Mouse (Mus musculus) c-Kit-negative CD71-positive TER-119-positive erythroid progenitor cells, embryonic 14.5 days (primary cell): ENCODE data around the gene Gm47996.
"Not testable (repeated sequence)": the region's sequence is repeated elsewhere in the genome, so short reads cannot be mapped to it uniquely, and the experiment has no call there.

Source experiments
- DNase-seq: peaks from one replicate; pipeline ENCODE4 v3.0.0-alpha.2; 2013; ENCODE audit warnings: low read depth, low spot score

The Gm47996 gene

GRCm38 (mm10) chr1:151209824-151210355 is at the start of gene Gm47996:
Gene Gm47996 (plus strand): TSS chr1:151210131.
- not testable (repeated sequence) for DNase-seq

GRCm38 (mm10) chr1:151166031-151166430 is 43.9 kb upstream of the Gm47996 start:
- no peak for DNase-seq

GRCm38 (mm10) chr1:151167297-151168047 is 42.5 kb upstream of the Gm47996 start:
- no peak for DNase-seq

DNA sequence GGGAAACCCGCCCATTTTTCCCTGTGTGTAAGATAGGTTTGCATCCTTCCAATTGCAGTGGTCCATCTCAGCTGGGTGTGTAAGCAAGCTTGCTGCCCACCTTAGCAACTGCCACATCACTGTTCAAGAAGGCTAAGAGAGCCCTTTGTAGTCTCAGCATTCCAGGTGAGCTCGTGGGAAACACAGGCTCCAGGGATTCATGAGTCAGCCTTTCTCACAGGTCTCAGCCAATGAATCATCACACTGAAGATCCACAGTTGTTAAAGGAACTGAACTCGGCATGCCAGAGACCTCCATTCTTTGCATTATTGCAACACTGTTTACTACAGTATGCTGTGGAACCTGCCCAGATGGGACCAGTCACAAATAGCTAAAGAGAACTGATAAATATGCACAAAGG is 41.3 kb upstream of the Gm47996 start:
- no peak for DNase-seq

DNA sequence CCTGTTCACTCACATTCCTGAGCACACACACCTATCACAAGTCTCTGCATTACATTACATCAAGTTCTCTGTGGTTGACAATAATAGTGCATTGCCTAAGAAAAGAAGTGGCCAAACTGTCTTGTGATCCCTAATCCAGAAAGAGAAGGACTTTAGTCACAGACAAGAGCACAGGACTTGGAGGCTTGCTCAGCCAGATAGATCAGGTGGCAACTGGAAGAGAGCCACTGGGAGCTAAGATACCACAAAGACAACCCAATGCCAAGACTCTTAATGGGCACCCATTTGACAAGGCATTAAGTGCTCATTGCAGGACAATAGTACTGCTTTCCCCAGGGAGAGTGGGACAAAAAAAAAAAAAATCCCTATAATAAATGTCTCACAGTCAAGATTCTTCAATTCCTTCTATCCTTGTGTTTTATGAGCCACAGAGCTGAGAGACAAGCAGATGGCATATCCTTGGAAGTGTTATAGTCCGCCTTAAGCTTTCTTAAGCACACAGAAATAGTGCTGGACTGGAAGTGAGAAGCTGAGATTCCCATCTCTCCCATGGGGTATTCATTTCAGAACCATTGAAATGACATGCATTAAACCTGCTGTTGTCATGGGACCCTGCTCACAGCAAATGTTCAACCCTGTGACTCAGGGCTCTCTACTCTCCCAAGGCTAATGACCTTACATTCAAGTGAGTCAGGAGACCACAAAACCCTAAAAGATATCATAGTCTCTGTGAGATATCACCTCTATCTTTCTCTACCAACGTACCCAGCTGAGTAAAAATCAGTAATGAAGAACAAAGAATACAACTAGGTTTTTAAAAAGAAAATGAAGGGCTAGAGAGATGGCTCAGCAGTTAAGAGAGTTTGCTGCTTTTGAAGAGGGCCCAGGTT is 38.1 kb upstream of the Gm47996 start:
- no peak for DNase-seq

DNA sequence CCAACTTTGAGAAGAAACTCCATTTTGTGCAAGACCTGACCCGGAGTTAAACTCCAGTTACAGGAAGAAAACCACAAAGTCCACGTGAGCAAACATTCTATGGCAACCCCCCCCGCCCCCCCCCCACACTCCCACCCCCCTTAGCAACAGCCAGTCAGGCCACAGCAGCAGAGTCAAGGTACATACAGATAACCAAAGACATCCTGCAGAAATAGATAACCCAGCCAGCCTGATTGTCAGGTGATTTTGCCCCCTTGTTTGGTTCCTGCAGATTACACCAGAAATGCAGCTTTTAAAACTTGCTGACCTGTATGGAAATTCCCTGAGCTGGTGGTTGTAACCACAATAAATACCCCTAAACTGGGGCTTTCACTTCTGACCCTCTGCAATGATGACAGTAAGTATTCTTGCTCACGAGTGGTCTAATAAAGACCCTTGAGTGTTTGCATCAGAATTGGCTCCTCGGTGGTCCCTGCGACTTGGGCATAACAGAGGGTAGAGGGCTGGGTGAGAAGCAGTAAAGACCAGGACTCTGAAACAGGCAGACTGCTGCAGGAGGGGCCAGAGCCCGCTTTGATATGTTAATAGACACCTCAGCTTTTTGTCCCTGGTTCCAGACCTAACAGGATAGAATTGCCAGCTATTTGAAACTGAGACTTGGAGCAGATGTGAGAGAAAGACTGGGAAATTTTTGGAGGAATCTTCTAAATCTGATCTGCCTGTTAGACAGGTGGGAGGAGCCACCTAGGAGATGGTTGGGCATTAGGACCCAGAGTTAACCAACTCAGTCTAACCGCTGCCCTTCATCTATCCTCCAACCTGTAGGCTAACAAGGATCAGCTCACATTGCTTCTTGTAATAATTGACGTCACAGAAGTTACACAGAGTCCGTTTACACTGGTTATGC is 32.6 kb upstream of the Gm47996 start:
- peak; percentile 58 for DNase-seq

DNA sequence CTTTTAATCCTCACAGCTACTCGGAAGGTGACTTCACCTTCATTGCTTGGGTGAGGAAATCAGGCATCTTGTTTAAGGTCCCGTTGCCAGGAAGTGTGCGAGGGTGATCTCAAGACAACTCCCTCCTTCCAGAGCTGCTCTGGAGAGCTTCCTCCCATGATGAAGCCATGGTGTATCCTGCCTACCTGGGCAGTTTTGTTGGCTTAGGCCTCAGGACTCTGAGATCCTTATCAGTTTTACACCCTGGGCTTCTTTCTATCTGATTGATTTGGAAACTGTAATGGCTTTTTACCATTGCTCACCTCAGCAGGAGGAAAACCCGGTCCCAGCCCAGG is 32.0 kb upstream of the Gm47996 start:
- DNase-seq = no peak

DNA sequence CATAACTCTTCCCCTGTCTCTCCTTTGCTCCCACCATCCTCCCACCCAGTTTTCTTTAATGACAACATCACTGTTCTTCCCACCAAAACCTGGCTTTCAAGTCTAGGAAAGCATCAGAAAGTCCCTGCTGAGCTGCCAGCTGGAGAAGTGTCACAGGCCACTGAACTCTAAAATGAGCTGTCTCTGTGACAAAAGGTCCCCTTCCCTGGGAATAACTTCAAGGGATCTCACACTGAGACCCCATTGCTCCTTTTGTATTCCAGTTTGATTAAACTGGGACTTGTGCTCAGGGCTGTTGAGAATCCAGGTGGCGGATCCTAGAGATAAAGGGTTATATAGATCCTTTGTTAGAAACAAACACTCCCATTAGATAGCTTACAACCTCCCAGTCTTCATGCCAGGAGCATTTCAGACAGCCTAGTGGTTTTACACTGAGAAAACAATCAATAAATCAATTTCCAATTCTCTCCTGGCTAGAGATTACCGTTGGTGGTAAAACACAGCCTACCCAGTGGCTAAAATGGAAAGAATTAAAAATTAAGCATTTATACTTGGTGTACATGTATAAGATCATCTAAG is 31.3 kb upstream of the Gm47996 start:
- DNase-seq = no peak

GRCm38 (mm10) chr1:151180167-151180566 is 29.8 kb upstream of the Gm47996 start:
- DNase-seq = no peak

DNA sequence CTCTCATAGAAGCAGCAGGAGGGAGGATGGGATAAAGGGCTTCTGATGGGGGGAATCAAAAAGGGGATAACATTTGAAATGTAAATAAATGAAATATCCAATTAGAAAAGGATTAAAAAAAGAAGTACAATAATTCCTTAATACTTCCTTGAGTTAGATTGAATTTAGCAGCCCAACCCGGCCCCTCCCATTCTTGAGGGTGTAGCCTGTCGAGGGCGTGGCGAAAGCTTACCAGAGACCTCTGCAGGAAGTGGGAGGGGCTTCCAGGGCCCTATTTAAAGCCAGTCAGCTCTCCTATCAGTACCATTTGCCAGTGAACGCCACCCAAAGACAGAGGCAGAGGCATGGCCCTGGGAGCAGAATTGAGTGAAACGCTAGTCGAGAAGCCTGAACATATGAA is 27.7 kb upstream of the Gm47996 start, which contains the start of gene Gm47985:
Gm47985 (plus strand) TSS at position 272 of the 400 bp plus-strand sequence.
- DNase-seq = not testable (repeated sequence)

DNA sequence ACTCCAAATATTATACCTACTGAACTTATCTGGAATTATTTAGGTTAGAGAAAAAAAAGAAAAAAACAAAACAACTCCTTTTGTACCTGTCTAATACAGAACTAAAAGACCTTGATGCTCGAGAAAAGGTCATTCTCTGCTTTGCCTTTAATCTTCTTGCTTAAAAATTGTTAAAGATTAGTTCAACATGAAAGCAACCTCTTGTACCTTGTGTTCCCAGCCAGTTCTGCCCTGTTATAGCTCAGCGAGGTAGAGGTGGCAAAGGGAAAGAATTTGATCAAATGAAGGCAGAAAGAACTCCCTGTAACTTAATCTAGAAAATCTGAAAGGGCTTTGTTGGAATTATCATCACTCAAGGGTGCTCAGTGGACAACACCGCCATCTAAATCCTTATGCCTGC is 23.7 kb upstream of the Gm47996 start:
- DNase-seq = not testable (repeated sequence)

DNA sequence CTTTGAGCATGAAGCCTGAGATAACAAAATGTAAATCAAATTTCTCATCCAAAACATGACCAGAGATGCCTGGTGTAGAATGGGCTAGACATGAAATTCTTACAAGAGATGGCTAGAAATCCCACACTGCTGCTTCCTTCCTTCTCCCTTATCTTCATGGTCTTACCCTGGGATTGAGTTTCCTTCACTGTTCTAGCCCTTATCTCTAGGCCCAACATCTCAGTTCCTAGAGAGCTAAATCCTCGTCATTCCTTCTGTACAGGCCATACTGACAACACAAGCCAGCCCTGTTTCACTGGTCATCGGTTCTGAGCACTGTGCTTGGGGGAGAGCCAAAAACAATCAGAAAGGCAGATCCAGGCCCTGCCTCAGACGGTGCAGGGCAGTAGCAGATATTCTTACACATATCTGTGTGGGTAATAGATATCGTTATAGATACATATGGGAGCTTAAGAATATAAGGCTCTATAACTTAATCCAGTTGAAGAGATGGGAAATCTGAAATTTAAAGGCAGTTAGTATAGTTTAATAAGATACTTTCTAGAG is 23.0 kb upstream of the Gm47996 start:
- not testable (repeated sequence) for DNase-seq

DNA sequence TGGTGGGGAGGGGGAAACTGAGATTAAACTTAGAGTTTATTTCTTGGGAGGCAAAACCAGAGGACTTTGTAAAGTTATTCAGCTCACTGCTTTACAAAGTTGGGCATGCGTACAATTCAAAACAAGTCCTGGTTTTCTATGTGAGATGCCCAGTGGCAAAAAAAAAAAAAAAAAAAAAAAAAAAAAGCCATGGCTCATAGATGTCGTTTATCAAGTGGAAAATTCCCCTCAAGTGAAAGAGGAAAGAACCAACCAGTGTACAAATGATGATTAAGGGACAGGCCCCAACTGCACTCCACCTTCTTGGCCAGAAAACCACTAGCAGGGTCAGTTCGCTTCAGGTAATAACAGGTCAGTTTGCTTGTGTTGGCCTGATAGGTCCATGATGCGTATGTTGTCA is 21.5 kb upstream of the Gm47996 start:
- DNase-seq = no peak

GRCm38 (mm10) chr1:151192075-151192474 is 17.9 kb upstream of the Gm47996 start, which contains the start of gene Gm8947:
Gene Gm8947 (plus strand): TSS chr1:151192376.
- DNase-seq = not testable (repeated sequence)

- not testable (repeated sequence) for DNase-seq
Measured at GRCm38 (mm10) chr1:151192739-151193138, 17.2 kb upstream of the Gm47996 start.

DNA sequence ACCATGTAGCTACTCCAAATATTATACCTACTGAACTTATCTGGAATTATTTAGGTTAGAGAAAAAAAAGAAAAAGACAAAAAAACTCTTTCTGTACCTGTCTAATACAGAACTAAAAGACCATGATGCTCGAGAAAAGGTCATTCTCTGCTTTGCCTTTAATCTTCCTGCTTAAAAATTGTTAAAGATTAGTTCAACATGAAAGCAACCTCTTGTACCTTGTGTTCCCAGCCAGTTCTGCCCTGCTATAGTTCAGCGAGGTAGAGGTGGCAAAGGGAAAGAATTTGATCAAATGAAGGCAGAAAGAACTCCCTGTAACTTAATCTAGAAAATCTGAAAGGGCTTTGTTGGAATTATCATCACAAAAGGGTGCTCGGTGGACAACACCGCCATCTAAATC is 13.9 kb upstream of the Gm47996 start:
- not testable (repeated sequence) for DNase-seq

DNA sequence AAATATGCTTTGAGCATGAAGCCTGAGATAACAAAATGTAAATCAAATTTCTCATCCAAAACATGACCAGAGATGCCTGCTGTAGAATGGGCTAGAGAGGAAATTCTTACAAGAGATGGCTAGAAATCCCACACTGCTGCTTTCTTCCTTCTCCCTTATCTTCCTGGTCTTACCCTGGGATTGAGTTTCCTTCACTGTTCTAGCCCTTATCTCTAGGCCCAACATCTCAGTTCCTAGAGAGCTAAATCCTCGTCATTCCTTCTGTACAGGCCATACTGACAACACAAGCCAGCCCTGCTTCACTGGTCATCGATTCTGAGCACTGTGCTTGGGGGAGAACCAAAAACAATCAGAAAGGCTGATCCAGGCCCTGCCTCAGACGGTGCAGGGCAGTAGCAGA is 13.2 kb upstream of the Gm47996 start:
- DNase-seq = not testable (repeated sequence)

DNA sequence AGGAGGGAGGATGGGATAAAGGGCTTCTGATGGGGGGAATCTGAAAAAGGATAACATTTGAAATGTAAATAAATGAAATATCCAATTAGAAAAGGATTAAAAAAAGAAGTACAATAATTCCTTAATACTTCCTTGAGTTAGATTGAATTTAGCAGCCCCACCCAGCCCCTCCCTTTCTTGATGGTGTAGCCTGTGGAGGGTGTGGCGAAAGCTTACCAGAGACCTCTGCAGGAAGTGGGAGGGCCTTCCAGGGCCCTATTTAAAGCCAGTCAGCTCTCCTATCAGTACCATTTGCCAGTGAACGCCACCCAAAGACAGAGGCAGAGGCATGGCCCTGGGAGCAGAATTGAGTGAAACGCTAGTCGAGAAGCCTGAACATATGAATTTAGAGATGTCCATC is 11.8 kb upstream of the Gm47996 start, which contains the start of gene Gm47995:
Gm47995 (plus strand) TSS at position 329 of the 400 bp plus-strand sequence.
- DNase-seq = peak; percentile 68

GRCm38 (mm10) chr1:151200620-151201019 is 9.3 kb upstream of the Gm47996 start:
- not testable (repeated sequence) for DNase-seq

GRCm38 (mm10) chr1:151202771-151203170 is 7.2 kb upstream of the Gm47996 start:
- not testable (repeated sequence) for DNase-seq
